Mouse (Mus musculus) embryonic facial prominence, embryonic 14.5 days (tissue): ENCODE measurements around the gene Prkch. TPM values are rescaled to one million over a fixed set of nuclear protein-coding genes. Genes with fewer than 3 reads are reported as not detected.
A peak's percentile ranks its signal among the peaks of the same experiment; 100 is the strongest.

Experiments used
- ATAC-seq: fragments of 200-750 bp; cut with Nextera tagmentation; 2 replicates; pipeline ENCODE4 v1.8.0; 2017; ENCODE audit warnings: low read depth, moderate number of reproducible peaks, moderate TSS enrichment
- DNase-seq: peaks from one replicate; pipeline ENCODE4 v3.0.0-alpha.2; 2015; ENCODE audit warnings: low spot score
- H3K27ac ChIP-seq: fragments of 300-500 bp; sonication (generic); replicated peaks from 2 replicates; pipeline ENCODE4 v1.5.1; 2014; ENCODE audit warnings: low read depth, mild to moderate bottlenecking, low read length, moderate library complexity
- H3K27me3 ChIP-seq: fragments of 300-500 bp; sonication (generic); replicated peaks from 2 replicates; pipeline ENCODE4 v1.6.1; 2014; ENCODE audit warnings: low read length; ENCODE audit not compliant: control insufficient read depth, insufficient read depth
- H3K36me3 ChIP-seq: fragments of 300-500 bp; sonication (generic); 2 replicates; pipeline ENCODE4 v1.6.1; 2014; ENCODE audit warnings: low read length, mixed read lengths; ENCODE audit not compliant: control insufficient read depth, insufficient read depth
- H3K4me1 ChIP-seq: fragments of 300-500 bp; sonication (generic); 2 replicates; pipeline ENCODE4 v1.6.1; 2014; ENCODE audit warnings: antibody characterized with exemption, low read length; ENCODE audit not compliant: control insufficient read depth, insufficient read depth
- H3K4me2 ChIP-seq: fragments of 300-500 bp; sonication (generic); 2 replicates; pipeline ENCODE4 v1.6.1; 2014; ENCODE audit warnings: low read depth, mild to moderate bottlenecking, low read length, moderate library complexity, mixed read lengths
- H3K4me3 ChIP-seq: fragments of 300-500 bp; sonication (generic); 2 replicates; pipeline ENCODE4 v1.5.1; 2014; ENCODE audit warnings: low read depth, mild to moderate bottlenecking, low read length
- H3K9ac ChIP-seq: fragments of 300-500 bp; sonication (generic); 2 replicates; pipeline ENCODE4 v1.6.1; 2014; ENCODE audit warnings: low read depth, mild to moderate bottlenecking, low read length, moderate library complexity, mixed read lengths
- H3K9me3 ChIP-seq: fragments of 300-500 bp; sonication (generic); 2 replicates; pipeline ENCODE4 v1.6.1; 2016; ENCODE audit warnings: low read length; ENCODE audit not compliant: control insufficient read depth
- WGBS: fragments of 180-500 bp; shearing (Covaris S2); extraction: QIAGEN DNeasy Blood & Tissue Kit; methylation state at CpG from one replicate; pipeline ENCODE4 v1.1.7; 2014; 5-methylcytosine and 5-hydroxymethylcytosine counted together
- polyA plus RNA-seq: library from polyadenylated mRNA; unstranded; fragments of >200 nt; fragmentation: Nextera tagmentation; extraction: Ambion mirVana; gene quantifications from 2 replicates; pipeline ENCODE4 v1.2.1, GENCODE M21; 2014

The Prkch gene
- polyA plus RNA-seq, 1 experiment from 2014 or later, result 13.6 TPM

- H3K36me3 ChIP-seq, result no peaks in the 10 kb centered on the region
- H3K4me2 ChIP-seq, result no peak overlapping the region
- DNase-seq, result no peak
- H3K9ac ChIP-seq, result no peak overlapping the region
- no peak overlapping the region for H3K27ac ChIP-seq
- H3K4me3 ChIP-seq, result no peak overlapping the region
- no peaks in the 10 kb centered on the region for H3K9me3 ChIP-seq
- peaks cover 19% of the 10 kb centered on the region for H3K4me1 ChIP-seq
- 49% methylated on average over 11 of the region's 11 CpGs for WGBS
- ATAC-seq, result peak; percentile 47; the same call in 1 of the 2 replicates
- no peaks in the 10 kb centered on the region for H3K27me3 ChIP-seq
Measured at GRCm38 (mm10) chr12:73631148-73631547, 46.6 kb downstream of the Prkch start.

GRCm38 (mm10) chr12:73632671-73633244 is 48.2 kb downstream of the Prkch start:
- H3K4me3 ChIP-seq, result no peak overlapping the region
- H3K4me1 ChIP-seq, result peaks cover 19% of the 10 kb centered on the region
- 13% methylated on average over 8 of the region's 8 CpGs for WGBS
- no peaks in the 10 kb centered on the region for H3K27me3 ChIP-seq
- no peak for ATAC-seq
- H3K36me3 ChIP-seq, result no peaks in the 10 kb centered on the region
- no peaks in the 10 kb centered on the region for H3K9me3 ChIP-seq
- H3K9ac ChIP-seq, result no peak overlapping the region
- no peak overlapping the region for H3K4me2 ChIP-seq
- H3K27ac ChIP-seq, result no peak overlapping the region
- DNase-seq, result no peak

GRCm38 (mm10) chr12:73633707-73634106 is 49.1 kb downstream of the Prkch start:
- Histone ChIP-seq H3K27me3 (no peaks in the 10 kb centered on the region), H3K36me3 (no peaks in the 10 kb centered on the region), H3K4me3 (no peak overlapping the region), H3K4me1 (peaks cover 19% of the 10 kb centered on the region), H3K9me3 (no peaks in the 10 kb centered on the region), H3K4me2 (no peak overlapping the region), H3K9ac (no peak overlapping the region), H3K27ac (no peak overlapping the region)
- no peak for DNase-seq
- WGBS, result 75% methylated on average over 4 of the region's 4 CpGs
- ATAC-seq, result no peak

- Histone ChIP-seq H3K9me3 (no peaks in the 10 kb centered on the region), H3K4me3 (no peak overlapping the region), H3K4me1 (no peaks in the 10 kb centered on the region), H3K27me3 (no peaks in the 10 kb centered on the region), H3K36me3 (no peaks in the 10 kb centered on the region), H3K4me2 (no peak overlapping the region), H3K9ac (no peak overlapping the region), H3K27ac (no peak overlapping the region)
- no peak for DNase-seq
- 66% methylated on average over 2 of the region's 2 CpGs for WGBS
- no peak for ATAC-seq
Measured at GRCm38 (mm10) chr12:73639571-73639970, 55.0 kb downstream of the Prkch start.

GRCm38 (mm10) chr12:73641183-73641582 is 56.6 kb downstream of the Prkch start:
- H3K4me3 ChIP-seq, result no peak overlapping the region
- H3K36me3 ChIP-seq, result no peaks in the 10 kb centered on the region
- WGBS, result 72% methylated on average over 13 of the region's 13 CpGs
- H3K27me3 ChIP-seq, result no peaks in the 10 kb centered on the region
- H3K27ac ChIP-seq, result no peak overlapping the region
- DNase-seq (no peak), ATAC-seq (no peak)
- H3K9me3 ChIP-seq, result no peaks in the 10 kb centered on the region
- no peaks in the 10 kb centered on the region for H3K4me1 ChIP-seq
- no peak overlapping the region for H3K9ac ChIP-seq
- H3K4me2 ChIP-seq, result no peak overlapping the region

GRCm38 (mm10) chr12:73645216-73645615 is 60.6 kb downstream of the Prkch start:
- Histone ChIP-seq H3K4me2 (no peak overlapping the region), H3K9me3 (no peaks in the 10 kb centered on the region), H3K27me3 (no peaks in the 10 kb centered on the region), H3K27ac (no peak overlapping the region), H3K4me3 (no peak overlapping the region), H3K36me3 (no peaks in the 10 kb centered on the region), H3K9ac (no peak overlapping the region), H3K4me1 (no peaks in the 10 kb centered on the region)
- ATAC-seq (no peak), DNase-seq (no peak)
- WGBS, result 86% methylated on average over 6 of the region's 6 CpGs

- DNase-seq, result peak; percentile 22
- ATAC-seq, result no peak
- no peaks in the 10 kb centered on the region for H3K27me3 ChIP-seq
- H3K4me3 ChIP-seq, result no peak overlapping the region
- no peak overlapping the region for H3K9ac ChIP-seq
- H3K9me3 ChIP-seq, result no peaks in the 10 kb centered on the region
- no peak overlapping the region for H3K27ac ChIP-seq
- no peaks in the 10 kb centered on the region for H3K36me3 ChIP-seq
- H3K4me1 ChIP-seq, result no peaks in the 10 kb centered on the region
- WGBS, result 77% methylated on average over 2 of the region's 2 CpGs
- no peak overlapping the region for H3K4me2 ChIP-seq
Measured at GRCm38 (mm10) chr12:73647686-73648085, 63.1 kb downstream of the Prkch start.

GRCm38 (mm10) chr12:73656568-73657204 is 72.1 kb downstream of the Prkch start:
- no peak overlapping the region for H3K4me3 ChIP-seq
- H3K36me3 ChIP-seq, result no peaks in the 10 kb centered on the region
- H3K27me3 ChIP-seq, result no peaks in the 10 kb centered on the region
- no peaks in the 10 kb centered on the region for H3K9me3 ChIP-seq
- no peak for ATAC-seq
- no peaks in the 10 kb centered on the region for H3K4me1 ChIP-seq
- no peak for DNase-seq
- no peak overlapping the region for H3K27ac ChIP-seq
- H3K9ac ChIP-seq, result no peak overlapping the region
- WGBS, result 68% methylated on average over 18 of the region's 18 CpGs
- H3K4me2 ChIP-seq, result no peak overlapping the region

GRCm38 (mm10) chr12:73663421-73663820 is 78.8 kb downstream of the Prkch start:
- Histone ChIP-seq H3K4me3 (no peak overlapping the region), H3K36me3 (no peaks in the 10 kb centered on the region), H3K4me1 (no peaks in the 10 kb centered on the region), H3K9me3 (no peaks in the 10 kb centered on the region), H3K27ac (no peak overlapping the region), H3K4me2 (no peak overlapping the region), H3K9ac (no peak overlapping the region), H3K27me3 (no peaks in the 10 kb centered on the region)
- no peak for DNase-seq
- no peak for ATAC-seq
- WGBS, result 64% methylated on average over 3 of the region's 3 CpGs
